Mouse (Mus musculus): Measurements from ENCODE around the gene Ankrd7.
"Not testable (repeated sequence)": the region's sequence is repeated elsewhere in the genome, so short reads cannot be mapped to it uniquely, and the experiment has no call there.

Ankrd7 gene

GRCm38 (mm10) chr6:18866018-18866417, at the start of gene Ankrd7:
Ankrd7 (plus strand) TSS chr6:18866318.
- in situ Hi-C loops (cut with MboI; ENCODE audit: low sequenced_read_pairs), result no loop called here

- in situ Hi-C loops (cut with MboI; ENCODE audit: low sequenced_read_pairs), result no loop called here
Observed at GRCm38 (mm10) chr6:18819343-18819742, 46.8 kb upstream of the Ankrd7 start.

- in situ Hi-C loops (cut with MboI; ENCODE audit: low sequenced_read_pairs), result no loop called here
Observed at GRCm38 (mm10) chr6:18820246-18820645, 45.9 kb upstream of the Ankrd7 start.

DNA sequence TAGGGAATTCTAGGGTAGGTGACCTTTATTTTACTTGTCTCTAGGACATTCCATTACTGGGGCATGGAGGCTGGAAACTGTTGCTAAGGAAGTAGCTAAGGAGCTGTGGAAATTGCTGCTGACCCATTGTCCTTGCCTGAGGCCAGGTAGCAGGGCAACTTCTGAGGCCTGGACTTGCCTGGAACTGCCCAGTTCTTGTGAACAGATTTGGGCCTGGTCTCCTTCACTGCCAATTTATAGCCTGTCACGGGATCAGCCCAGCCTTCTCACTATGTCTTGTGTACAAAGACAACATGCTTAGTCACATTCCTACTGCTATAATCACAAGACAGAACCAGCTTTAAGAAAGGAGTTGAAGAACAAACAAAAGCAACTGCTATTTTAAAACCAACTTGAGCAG, 43.3 kb upstream of the Ankrd7 start:
- in situ Hi-C loops (cut with MboI; ENCODE audit: low sequenced_read_pairs), result no loop called here

- in situ Hi-C loops (cut with MboI; ENCODE audit: low sequenced_read_pairs), result no loop called here
Observed at GRCm38 (mm10) chr6:18832958-18833357, 33.2 kb upstream of the Ankrd7 start.

- in situ Hi-C loops (cut with MboI; ENCODE audit: low sequenced_read_pairs), result not testable (repeated sequence)
Observed at GRCm38 (mm10) chr6:18844529-18844928, 21.6 kb upstream of the Ankrd7 start.

DNA sequence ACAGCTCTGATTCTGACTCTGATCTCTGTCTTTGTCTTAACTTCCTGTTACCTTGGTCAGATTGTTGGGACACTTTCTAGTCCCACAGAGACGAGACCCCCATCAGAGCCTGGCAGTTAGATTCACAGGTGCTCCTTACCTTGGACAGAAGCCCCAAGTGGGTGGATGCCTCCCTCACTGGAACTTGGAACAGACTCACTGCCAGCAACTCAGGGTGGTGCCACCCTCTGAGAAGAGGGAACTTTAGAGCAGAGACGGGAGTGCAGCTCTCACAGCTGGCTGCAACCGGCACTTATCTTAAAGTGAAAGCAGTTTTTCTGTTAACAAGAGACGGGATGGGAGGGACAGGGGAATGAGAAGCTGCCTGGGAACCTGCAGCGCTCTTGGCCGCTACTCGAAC, 20.5 kb upstream of the Ankrd7 start:
- in situ Hi-C loops (cut with MboI; ENCODE audit: low sequenced_read_pairs), result not testable (repeated sequence)

- in situ Hi-C loops (cut with MboI; ENCODE audit: low sequenced_read_pairs), result no loop called here
Observed at GRCm38 (mm10) chr6:18848051-18848701, 17.9 kb upstream of the Ankrd7 start, which contains the start of gene Lsm8. Lsm8 (plus strand) TSS chr6:18848579.

- in situ Hi-C loops (cut with MboI; ENCODE audit: low sequenced_read_pairs), result no loop called here
Observed at GRCm38 (mm10) chr6:18848702-18849061, 17.4 kb upstream of the Ankrd7 start.

DNA sequence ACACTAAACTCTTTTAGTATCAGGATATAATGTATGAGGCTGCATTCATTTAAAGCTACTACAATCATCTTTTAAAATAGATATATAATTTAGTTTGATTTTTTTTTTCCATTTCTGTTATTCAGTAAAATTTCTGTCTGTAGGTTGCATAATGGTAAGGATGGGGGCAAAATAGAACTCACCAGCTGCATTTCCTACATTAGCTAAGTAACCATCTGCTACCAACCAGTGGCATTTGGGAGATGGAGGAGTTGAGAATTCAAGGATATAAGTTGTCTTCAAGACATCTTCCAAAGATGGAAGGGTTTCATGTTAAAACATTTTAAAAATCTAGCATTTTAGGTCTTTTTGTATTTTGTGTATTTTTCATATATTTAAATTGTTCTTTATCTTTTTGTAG, 10.8 kb upstream of the Ankrd7 start:
- in situ Hi-C loops (cut with MboI; ENCODE audit: low sequenced_read_pairs), result no loop called here

GRCm38 (mm10) chr6:18856487-18857078, 9.5 kb upstream of the Ankrd7 start:
- in situ Hi-C loops (cut with MboI; ENCODE audit: low sequenced_read_pairs), result no loop called here

DNA sequence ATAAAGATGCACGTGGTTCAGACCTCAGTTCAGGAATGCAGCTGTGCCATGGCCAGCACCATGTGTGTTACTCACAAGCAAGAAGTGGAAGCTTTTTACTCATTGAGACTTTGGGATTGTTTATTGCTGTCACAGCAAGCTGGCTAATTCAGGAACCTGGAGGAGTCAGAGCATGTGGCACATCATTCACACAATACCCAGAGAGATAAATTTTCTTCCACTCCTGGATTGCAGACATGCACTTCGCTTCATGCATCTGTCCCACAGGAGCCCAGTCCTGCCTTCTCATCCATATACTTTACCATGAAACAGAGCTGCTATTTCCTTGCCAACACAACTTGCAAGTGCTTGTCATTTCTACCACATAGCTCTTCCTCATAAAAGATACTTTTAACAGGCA, 22.9 kb downstream of the Ankrd7 start:
- in situ Hi-C loops (cut with MboI; ENCODE audit: low sequenced_read_pairs), result no loop called here

GRCm38 (mm10) chr6:18894142-18894541, 28.0 kb downstream of the Ankrd7 start:
- in situ Hi-C loops (cut with MboI; ENCODE audit: low sequenced_read_pairs), result no loop called here

- in situ Hi-C loops (cut with MboI; ENCODE audit: low sequenced_read_pairs), result no loop called here
Observed at GRCm38 (mm10) chr6:18907173-18907572, 41.1 kb downstream of the Ankrd7 start.

- in situ Hi-C loops (cut with MboI; ENCODE audit: low sequenced_read_pairs), result no loop called here
Observed at GRCm38 (mm10) chr6:18913179-18913578, 47.1 kb downstream of the Ankrd7 start.

DNA sequence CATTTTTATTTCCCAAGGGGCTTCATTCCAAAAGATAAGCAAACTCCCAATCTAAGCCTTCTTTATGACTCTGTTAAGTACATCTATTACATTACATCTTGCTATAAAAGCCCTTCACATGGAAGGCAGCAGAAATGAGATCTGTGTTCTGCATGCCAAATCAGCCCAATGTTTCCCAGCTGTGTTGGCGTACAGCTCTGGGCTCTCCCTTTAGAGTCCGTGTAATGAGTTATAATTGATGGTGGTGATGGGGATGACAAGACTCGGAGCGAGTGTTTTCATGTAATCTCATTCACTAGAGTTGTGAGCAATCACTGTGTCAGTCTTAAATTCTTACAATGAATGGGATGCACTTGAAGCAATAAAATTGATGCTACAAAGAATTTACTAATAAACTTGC, 49.9 kb downstream of the Ankrd7 start:
- in situ Hi-C loops (cut with MboI; ENCODE audit: low sequenced_read_pairs), result no loop called here

DNA sequence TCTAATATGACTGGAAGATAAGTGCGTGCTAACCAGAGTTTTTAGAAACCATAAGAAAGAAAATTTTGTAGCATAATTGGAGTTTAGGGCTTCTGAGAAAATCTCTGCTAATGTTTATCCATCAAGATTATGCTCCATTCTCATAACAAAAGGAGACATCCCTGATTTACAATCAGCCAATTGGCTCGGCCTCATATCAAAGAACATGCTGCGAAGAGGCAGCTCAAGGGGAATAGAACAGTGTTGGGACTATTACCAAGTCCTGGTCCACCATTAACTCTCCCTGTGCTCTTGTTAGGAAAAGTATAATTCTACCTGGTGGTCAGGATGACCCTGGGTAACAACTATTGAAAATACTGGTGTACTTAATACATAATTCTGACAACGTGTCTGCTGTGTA, 50.4 kb downstream of the Ankrd7 start:
- in situ Hi-C loops (cut with MboI; ENCODE audit: low sequenced_read_pairs), result no loop called here

Data from CH12F3 (cell line).